Comparison of ENCODE assay signal across 8 mouse cellular contexts in the genomic region with DNA sequence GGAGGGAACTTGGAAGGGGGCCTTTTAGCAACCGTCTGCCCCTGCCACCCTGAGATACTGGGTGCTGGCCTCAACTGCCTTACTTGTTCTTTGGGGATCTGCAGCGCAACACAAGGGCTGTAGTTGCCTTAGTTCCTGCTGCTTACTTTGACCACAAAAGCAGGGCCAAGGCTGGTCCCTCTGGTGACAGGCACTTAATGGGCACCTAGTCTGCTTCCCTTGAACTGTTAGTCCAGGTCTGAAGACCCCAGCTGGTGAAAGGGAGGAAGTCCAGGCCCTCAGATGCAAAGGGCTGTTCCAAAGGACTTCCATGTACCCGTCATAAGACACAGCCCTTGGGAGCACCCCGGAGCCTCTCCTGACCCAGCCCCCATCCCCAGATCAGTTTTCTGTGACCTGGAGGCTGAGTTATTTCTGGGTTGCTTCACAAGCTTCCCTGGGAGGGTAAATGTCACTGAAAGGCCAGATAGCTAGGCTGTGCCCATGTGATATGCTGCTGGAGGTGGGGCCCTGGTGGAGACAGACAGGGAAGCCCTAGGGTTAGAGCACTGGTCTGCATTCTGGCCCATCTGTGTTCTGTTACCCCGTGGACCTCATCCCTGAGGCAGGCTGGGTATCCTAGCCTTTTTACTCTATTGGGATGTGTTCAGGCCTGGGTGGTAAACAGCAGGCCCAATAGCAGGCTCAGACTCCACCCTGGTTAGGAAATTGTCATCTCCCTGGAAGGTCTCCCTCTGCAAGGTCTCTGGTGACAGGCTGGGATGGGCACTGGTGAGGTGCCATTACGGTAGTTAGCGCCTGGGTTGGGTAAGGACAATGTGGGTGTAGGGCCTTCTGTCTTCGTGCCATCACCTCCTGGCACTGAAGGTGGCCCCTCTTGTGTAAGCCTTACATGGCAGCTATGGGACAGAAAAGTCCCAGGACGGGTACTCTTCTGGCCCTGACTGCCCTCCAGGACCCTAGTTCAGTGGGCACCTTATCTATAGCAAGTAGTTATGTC. TPM values are rescaled to one million over a fixed set of nuclear protein-coding genes. Genes with fewer than 3 reads are reported as not detected.
DNase-seq lines count a peak whose midpoint lies in the region; ATAC-seq and TF ChIP-seq lines count a peak whose summit lies in the region.

No protein-coding gene starts in this region.

- H3K4me3 ChIP-seq in ES-E14 (ENCODE audit: insufficient read depth in 1 of 2, low read depth in 1 of 2, low read length in 2 of 2, poor library complexity in 1 of 2, severe bottlenecking in 1 of 2), result peak overlapping the region in 1 of 2 experiments; percentile 5; a peak in 1 of 4 replicates
- peak overlapping the region; percentile 67 for H3K4me3 ChIP-seq in liver, embryonic 15.5 days (replicated peaks)
- no peak overlapping the region for H3K4me3 ChIP-seq in lung, adult 2 months (replicated peaks; ENCODE audit: extremely low read depth, low read depth, low read length)

- 59% methylated on average over 9 of the region's 9 CpGs for WGBS in liver, embryonic 15.5 days (ENCODE audit: insufficient replicate concordance)
- 82% methylated on average over 9 of the region's 9 CpGs for WGBS in lung, adult 2 months

- intact Hi-C loops in gastrocnemius, postnatal 14 days (cut with DNase I; ENCODE audit: low total_unique reads), result no loop called here

- in situ Hi-C loops in ES-E14 (cut with MboI; ENCODE audit: low sequenced_read_pairs in 2 of 2, unreplicated experiment in 2 of 2), result no loop called here

- peak overlapping the region; percentile 8; the same call in 1 of the 2 replicates for H3K9ac ChIP-seq in ES-E14 (ENCODE audit: insufficient read depth, low read depth, low read length, poor library complexity, severe bottlenecking)
- peak overlapping the region; percentile 62 for H3K9ac ChIP-seq in liver, embryonic 15.5 days

- H3K36me3 ChIP-seq in ES-E14 (ENCODE audit: control insufficient read depth, insufficient read depth, low read length, poor library complexity, severe bottlenecking), result peaks cover 30% of the 10 kb centered on the region
- H3K36me3 ChIP-seq in liver, embryonic 15.5 days (replicated peaks), result peaks cover 35% of the 10 kb centered on the region

- TF ChIP-seq CTCF in lung, adult 2 months (IDR thresholded peaks at IDR 0.05; ENCODE audit: insufficient read depth, low read length), result no peak

- peaks cover 3 to 43% of the 10 kb centered on the region in 2 experiments; a peak in 3 of 4 replicates for H3K4me1 ChIP-seq in ES-E14 (ENCODE audit: control insufficient read depth in 2 of 2, insufficient read depth in 2 of 2, low read length in 2 of 2, poor library complexity in 1 of 2)
- peaks cover 81% of the 10 kb centered on the region for H3K4me1 ChIP-seq in liver, embryonic 15.5 days (replicated peaks)
- H3K4me1 ChIP-seq in lung, adult 2 months (ENCODE audit: control insufficient read depth, insufficient read depth, low read length), result peaks cover 9% of the 10 kb centered on the region; the same call in 1 of the 2 replicates

- TF ChIP-seq POLR2A in lung, adult 2 months (IDR thresholded peaks at IDR 0.05; ENCODE audit: borderline replicate concordance, extremely low read depth, low read depth, low read length), result no peak

- no peak overlapping the region for H3K27ac ChIP-seq in ES-E14 (ENCODE audit: insufficient read depth, low read depth, low read length, poor library complexity, severe bottlenecking)
- peak overlapping the region; percentile 92 for H3K27ac ChIP-seq in liver, embryonic 15.5 days (replicated peaks)

- H3K27me3 ChIP-seq in liver, embryonic 15.5 days, result peaks cover 30% of the 10 kb centered on the region

- no peaks in the 10 kb centered on the region for H3K9me3 ChIP-seq in ES-E14 (ENCODE audit: control insufficient read depth, insufficient read depth, low read depth, low read length)
- H3K9me3 ChIP-seq in liver, embryonic 15.5 days (replicated peaks), result no peaks in the 10 kb centered on the region

- DNase-seq in gastrocnemius, adult 18-20 months (ENCODE audit: low spot score), result peak; percentile 85
- DNase-seq in gastrocnemius, postnatal 4 days (ENCODE audit: low spot score in 2 of 2), result no peak
- DNase-seq in ES-E14 (ENCODE audit: low read depth, low spot score), result no peak
- peak; percentile 53 for DNase-seq in gastrocnemius, postnatal 14 days
- DNase-seq in testis, postnatal 14 days (ENCODE audit: low spot score), result no peak
- no peak for DNase-seq in lung, adult 2 months

- peak; percentile 51 for ATAC-seq in liver, embryonic 15.5 days (ENCODE audit: insufficient read depth)
- no peak for ATAC-seq in frontal cortex, adult (ENCODE audit: low TSS enrichment)

- peak overlapping the region; percentile 95 for H3K4me2 ChIP-seq in liver, embryonic 15.5 days

TF ChIP-seq in ES-E14, 5 proteins besides CTCF, POLR2A, EP300 and RAD21:
- TF ChIP-seq ZC3H11A (IDR thresholded peaks at IDR 0.05; ENCODE audit: borderline replicate concordance, low read depth, low read length) (no peak), ZNF384 (IDR thresholded peaks at IDR 0.05; ENCODE audit: low read depth, low read length) (no peak), MAFK (IDR thresholded peaks at IDR 0.05; ENCODE audit: insufficient read depth, low read depth, low read length) (no peak), CHD2 (IDR thresholded peaks at IDR 0.05; ENCODE audit: low read depth, low read length) (no peak), HCFC1 (IDR thresholded peaks at IDR 0.05; ENCODE audit: borderline replicate concordance, insufficient read depth, low read length) (no peak)
TF ChIP-seq in ES-E14: peak in this region for 0.

RNA-seq across cellular contexts. Expression of gene Slc16a3, which starts 3.8 kb away (rescaled TPM):
- total RNA-seq in gastrocnemius, adult 18-20 months (2021), result 100 to 1,000 TPM; 257 to 298 TPM
- 100 to 1,000 TPM; 151 to 160 TPM for total RNA-seq in gastrocnemius, postnatal 4 days (2021)
- total RNA-seq in ES-E14 (2012; rRNA removed), result 261 and 568 TPM in 2 replicates
- 100 to 1,000 TPM; 272 to 355 TPM for total RNA-seq in gastrocnemius, postnatal 14 days (2021)
- 73.5 and 82.2 TPM in 2 replicates for polyA plus RNA-seq in liver, embryonic 15.5 days (2015; fragmentation: Nextera tagmentation; extraction: Ambion mirVana)
- 20.8 and 28.8 TPM in 2 replicates for polyA plus RNA-seq in lung, adult 2 months (2012; rRNA removed)

RNA-seq across cellular contexts. Expression of gene Ccdc57, which starts 19.4 kb away (rescaled TPM):
- 1 to 10 TPM; 3.0 to 3.5 TPM for total RNA-seq in gastrocnemius, adult 18-20 months (2021)
- total RNA-seq in gastrocnemius, postnatal 4 days (2021), result 1 to 10 TPM; 6.2 TPM
- total RNA-seq in ES-E14 (2012; rRNA removed), result 1.8 and 3.0 TPM in 2 replicates
- 1 to 10 TPM; 2.3 to 2.8 TPM for total RNA-seq in gastrocnemius, postnatal 14 days (2021)
- polyA plus RNA-seq in liver, embryonic 15.5 days (2015; fragmentation: Nextera tagmentation; extraction: Ambion mirVana), result 1.8 TPM in 2 replicates
- polyA plus RNA-seq in lung, adult 2 months (2012; rRNA removed), result 2.6 and 2.9 TPM in 2 replicates

RNA-seq across cellular contexts. Expression of gene Csnk1d, which starts 39.1 kb away (rescaled TPM):
- total RNA-seq in gastrocnemius, adult 18-20 months (2021), result 10 to 100 TPM; 48.7 to 57.4 TPM
- 100 to 1,000 TPM in 1 of 2 experiments, 10 to 100 TPM in 1; 85.4 to 111 TPM for total RNA-seq in gastrocnemius, postnatal 4 days (2021)
- 50.8 and 60.7 TPM in 2 replicates for total RNA-seq in ES-E14 (2012; rRNA removed)
- 10 to 100 TPM; 50.2 to 56.9 TPM for total RNA-seq in gastrocnemius, postnatal 14 days (2021)
- 36.1 and 38.5 TPM in 2 replicates for polyA plus RNA-seq in liver, embryonic 15.5 days (2015; fragmentation: Nextera tagmentation; extraction: Ambion mirVana)
- polyA plus RNA-seq in lung, adult 2 months (2012; rRNA removed), result 61.2 and 75.3 TPM in 2 replicates

Comparison
In these comparisons a context has a peak if more than half of its experiments do, and no peak if none do; other contexts are left out.
1. DNase-seq: peak in gastrocnemius, adult 18-20 months (single experiment) and gastrocnemius, postnatal 14 days (single experiment); none in gastrocnemius, postnatal 4 days (0 of 2), ES-E14 (single experiment), testis, postnatal 14 days (single experiment) and lung, adult 2 months (single experiment).